Mouse (Mus musculus): ENCODE results near the gene Vps8. TPM values are rescaled to one million over a fixed set of nuclear protein-coding genes. Genes with fewer than 3 reads are reported as not detected.
"Not testable (repeated sequence)": the region's sequence is repeated elsewhere in the genome, so short reads cannot be mapped to it uniquely, and the experiment has no call there.

Gene Vps8
- polyA plus RNA-seq, 1 experiment from 2014 or later: 3.1 TPM

DNA sequence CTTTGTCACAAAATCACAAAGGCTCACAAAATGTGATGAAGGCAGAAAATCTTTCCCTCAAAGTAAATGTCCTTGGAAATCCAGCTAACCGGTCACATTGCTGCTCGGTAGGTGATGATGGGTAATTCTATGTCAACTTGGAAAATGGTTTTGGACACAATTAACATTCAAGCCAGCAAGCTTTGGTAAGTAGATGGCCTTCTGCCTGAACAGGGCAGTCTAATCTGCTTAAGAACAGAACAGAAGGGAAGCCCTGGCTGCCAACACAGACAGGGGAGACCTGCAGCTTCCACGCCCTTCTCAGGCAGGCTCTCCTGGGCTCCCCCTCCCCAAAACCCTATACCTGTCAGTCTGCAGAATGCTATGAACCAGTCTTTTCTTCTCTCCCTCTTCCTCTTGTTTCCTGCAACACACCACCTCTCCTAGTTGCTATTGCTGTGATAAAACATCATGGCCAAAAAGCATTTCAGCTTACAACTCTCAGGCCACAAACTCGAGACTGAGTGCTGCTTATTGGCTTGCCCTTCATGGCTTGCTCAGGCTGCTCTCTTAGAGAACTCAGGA, 242.6 kb downstream of the Vps8 start:
- Histone ChIP-seq H3K4me3 (ENCODE audit: low read depth, low read length) (no peak overlapping the region), H3K9me3 (ENCODE audit: low read length) (0 out of 2 replicates have a peak, but pooled peaks cover 6% of the 10 kb centered on the region), H3K27me3 (ENCODE audit: insufficient read depth, low read length) (no peaks in the 10 kb centered on the region), H3K9ac (replicated peaks) (no peak overlapping the region), H3K4me2 (ENCODE audit: low read depth, low read length) (no peak overlapping the region), H3K4me1 (ENCODE audit: insufficient read depth) (no peaks in the 10 kb centered on the region), H3K27ac (ENCODE audit: low read depth) (no peak overlapping the region), H3K36me3 (replicated peaks; ENCODE audit: insufficient read depth, low read length) (no peaks in the 10 kb centered on the region)
- 53% methylated on average over 4 of the region's 4 CpGs for WGBS (ENCODE audit: insufficient replicate concordance)
- ATAC-seq (no peak), DNase-seq (no peak)
- TF ChIP-seq EP300 (IDR thresholded peaks at IDR 0.05; ENCODE audit: low read depth): no peak
- no peak for TF ChIP-seq CTCF (IDR thresholded peaks at IDR 0.05; ENCODE audit: low read depth)

GRCm38 (mm10) chr16:21671878-21672277, 249.0 kb downstream of the Vps8 start:
- ATAC-seq (no peak), DNase-seq (no peak)
- no peak overlapping the region for H3K4me3 ChIP-seq (ENCODE audit: low read depth, low read length)
- no peaks in the 10 kb centered on the region for H3K36me3 ChIP-seq (replicated peaks; ENCODE audit: insufficient read depth, low read length)
- H3K4me1 ChIP-seq (ENCODE audit: insufficient read depth): no peaks in the 10 kb centered on the region
- no peaks in the 10 kb centered on the region for H3K27me3 ChIP-seq (ENCODE audit: insufficient read depth, low read length)
- TF ChIP-seq CTCF (IDR thresholded peaks at IDR 0.05; ENCODE audit: low read depth) (no peak), EP300 (IDR thresholded peaks at IDR 0.05; ENCODE audit: low read depth) (no peak)
- H3K9me3 ChIP-seq (ENCODE audit: low read length): 0 out of 2 replicates have a peak, but pooled peaks cover 6% of the 10 kb centered on the region
- no peak overlapping the region for H3K9ac ChIP-seq (replicated peaks)
- WGBS (ENCODE audit: insufficient replicate concordance): 72% methylated on average over 4 of the region's 4 CpGs
- H3K27ac ChIP-seq (ENCODE audit: low read depth): no peak overlapping the region
- no peak overlapping the region for H3K4me2 ChIP-seq (ENCODE audit: low read depth, low read length)

GRCm38 (mm10) chr16:21673046-21673445, 250.1 kb downstream of the Vps8 start:
- not testable (repeated sequence) for H3K4me2 ChIP-seq (ENCODE audit: low read depth, low read length); H3K36me3 ChIP-seq (replicated peaks; ENCODE audit: insufficient read depth, low read length); H3K9me3 ChIP-seq (ENCODE audit: low read length); H3K9ac ChIP-seq (replicated peaks); H3K27me3 ChIP-seq (ENCODE audit: insufficient read depth, low read length); H3K27ac ChIP-seq (ENCODE audit: low read depth); H3K4me1 ChIP-seq (ENCODE audit: insufficient read depth); DNase-seq; ATAC-seq; H3K4me3 ChIP-seq (ENCODE audit: low read depth, low read length)

- H3K4me3 ChIP-seq (ENCODE audit: low read depth, low read length); H3K27ac ChIP-seq (ENCODE audit: low read depth); DNase-seq; H3K9me3 ChIP-seq (ENCODE audit: low read length); H3K4me1 ChIP-seq (ENCODE audit: insufficient read depth); H3K27me3 ChIP-seq (ENCODE audit: insufficient read depth, low read length); H3K4me2 ChIP-seq (ENCODE audit: low read depth, low read length); H3K9ac ChIP-seq (replicated peaks); H3K36me3 ChIP-seq (replicated peaks; ENCODE audit: insufficient read depth, low read length); ATAC-seq: not testable (repeated sequence)
- 67% methylated on average over 1 of the region's 1 CpGs for WGBS (ENCODE audit: insufficient replicate concordance)
These were observed 250.7 kb downstream of the Vps8 start for GRCm38 (mm10) chr16:21673651-21674050.

DNA sequence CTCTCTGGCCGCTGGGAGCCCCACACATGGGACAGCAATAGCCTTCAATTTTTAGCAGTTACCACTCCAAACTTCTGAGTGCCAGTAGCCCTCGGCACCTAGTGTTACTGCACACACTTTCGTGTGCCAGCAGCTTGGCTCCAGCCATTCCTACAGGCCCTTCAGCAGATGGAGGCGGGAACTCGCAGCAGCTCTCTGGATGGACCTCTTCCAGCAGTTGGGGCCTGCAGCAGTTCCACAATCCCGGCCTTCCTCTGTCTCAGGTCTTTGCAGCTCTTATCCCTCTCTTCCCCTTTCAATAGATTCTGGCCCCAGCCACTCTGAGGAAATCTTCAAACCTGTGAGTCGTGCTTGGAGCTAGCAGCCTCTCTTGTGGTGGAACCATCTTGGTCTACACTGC, 253.9 kb downstream of the Vps8 start:
- Histone ChIP-seq H3K4me3 (ENCODE audit: low read depth, low read length) (no peak overlapping the region), H3K36me3 (replicated peaks; ENCODE audit: insufficient read depth, low read length) (no peaks in the 10 kb centered on the region), H3K4me2 (ENCODE audit: low read depth, low read length) (no peak overlapping the region), H3K9ac (replicated peaks) (no peak overlapping the region), H3K9me3 (ENCODE audit: low read length) (no peaks in the 10 kb centered on the region), H3K4me1 (ENCODE audit: insufficient read depth) (no peaks in the 10 kb centered on the region), H3K27ac (ENCODE audit: low read depth) (no peak overlapping the region), H3K27me3 (ENCODE audit: insufficient read depth, low read length) (no peaks in the 10 kb centered on the region)
- no peak for ATAC-seq
- 79% methylated on average over 7 of the region's 7 CpGs for WGBS (ENCODE audit: insufficient replicate concordance)
- TF ChIP-seq CTCF (IDR thresholded peaks at IDR 0.05; ENCODE audit: low read depth) (no peak), EP300 (IDR thresholded peaks at IDR 0.05; ENCODE audit: low read depth) (no peak)
- no peak for DNase-seq

DNA sequence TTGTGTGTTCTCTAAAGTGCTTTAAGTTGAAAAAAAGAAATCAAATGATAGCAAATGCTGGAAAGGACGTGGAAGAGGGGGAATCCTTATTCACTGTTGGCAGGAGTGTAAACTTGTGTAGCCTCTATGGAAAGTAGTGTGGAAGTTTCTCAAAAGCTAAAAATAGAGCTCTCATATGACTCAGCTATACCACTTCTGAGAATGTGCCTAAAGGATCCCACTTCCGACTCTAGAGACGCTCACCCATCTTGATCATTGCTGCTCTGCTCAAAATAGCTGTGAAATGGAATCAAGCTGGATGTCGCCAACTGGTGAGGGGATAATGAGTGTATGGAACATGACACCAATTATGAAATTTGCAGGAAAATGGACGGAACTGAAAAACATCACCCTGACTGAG, 264.5 kb downstream of the Vps8 start:
- Histone ChIP-seq H3K4me2 (ENCODE audit: low read depth, low read length) (no peak overlapping the region), H3K27ac (ENCODE audit: low read depth) (no peak overlapping the region), H3K9ac (replicated peaks) (no peak overlapping the region), H3K4me1 (ENCODE audit: insufficient read depth) (no peaks in the 10 kb centered on the region; the same call in 1 of the 2 replicates), H3K4me3 (ENCODE audit: low read depth, low read length) (no peak overlapping the region), H3K27me3 (ENCODE audit: insufficient read depth, low read length) (no peaks in the 10 kb centered on the region), H3K36me3 (replicated peaks; ENCODE audit: insufficient read depth, low read length) (no peaks in the 10 kb centered on the region; the same call in 1 of the 2 replicates), H3K9me3 (ENCODE audit: low read length) (no peaks in the 10 kb centered on the region)
- 70% methylated on average over 5 of the region's 5 CpGs for WGBS (ENCODE audit: insufficient replicate concordance)
- DNase-seq: no peak
- no peak for TF ChIP-seq EP300 (IDR thresholded peaks at IDR 0.05; ENCODE audit: low read depth)
- TF ChIP-seq CTCF (IDR thresholded peaks at IDR 0.05; ENCODE audit: low read depth): no peak
- ATAC-seq: no peak

GRCm38 (mm10) chr16:21689141-21689540, 266.2 kb downstream of the Vps8 start:
- DNase-seq: no peak
- ATAC-seq: no peak
- Histone ChIP-seq H3K9me3 (ENCODE audit: low read length) (no peaks in the 10 kb centered on the region), H3K27ac (ENCODE audit: low read depth) (no peak overlapping the region), H3K4me3 (ENCODE audit: low read depth, low read length) (no peak overlapping the region), H3K4me1 (ENCODE audit: insufficient read depth) (no peaks in the 10 kb centered on the region; the same call in 1 of the 2 replicates), H3K36me3 (replicated peaks; ENCODE audit: insufficient read depth, low read length) (no peaks in the 10 kb centered on the region; the same call in 1 of the 2 replicates), H3K27me3 (ENCODE audit: insufficient read depth, low read length) (no peaks in the 10 kb centered on the region), H3K9ac (replicated peaks) (no peak overlapping the region), H3K4me2 (ENCODE audit: low read depth, low read length) (no peak overlapping the region)
- no peak for TF ChIP-seq EP300 (IDR thresholded peaks at IDR 0.05; ENCODE audit: low read depth)
- no peak for TF ChIP-seq CTCF (IDR thresholded peaks at IDR 0.05; ENCODE audit: low read depth)
- WGBS (ENCODE audit: insufficient replicate concordance): 41% methylated on average over 5 of the region's 5 CpGs
